Mouse (Mus musculus) heart, postnatal 14 days (tissue): ENCODE data around the gene Scoc. TPM values are rescaled to one million over a fixed set of nuclear protein-coding genes. Genes with fewer than 3 reads are reported as not detected.

Experiments
- DNase-seq, 2 experiments: peaks; one replicate each; pipeline ENCODE4 v3.0.0; 2021 to 2022
- intact Hi-C: fragments of 180-260 bp; cut with DNase I; formaldehyde crosslinking; loops from one replicate; pipeline ENCODE4 v1.15.1; 2025
- total RNA-seq, 2 experiments: library from RNA; stranded (reverse); gene quantifications; 2 replicates each; pipeline ENCODE4 v1.2.3; 2021

The Scoc gene
- total RNA-seq, 2 experiments from 2014 or later = 39.6 to 44.3 TPM

DNA sequence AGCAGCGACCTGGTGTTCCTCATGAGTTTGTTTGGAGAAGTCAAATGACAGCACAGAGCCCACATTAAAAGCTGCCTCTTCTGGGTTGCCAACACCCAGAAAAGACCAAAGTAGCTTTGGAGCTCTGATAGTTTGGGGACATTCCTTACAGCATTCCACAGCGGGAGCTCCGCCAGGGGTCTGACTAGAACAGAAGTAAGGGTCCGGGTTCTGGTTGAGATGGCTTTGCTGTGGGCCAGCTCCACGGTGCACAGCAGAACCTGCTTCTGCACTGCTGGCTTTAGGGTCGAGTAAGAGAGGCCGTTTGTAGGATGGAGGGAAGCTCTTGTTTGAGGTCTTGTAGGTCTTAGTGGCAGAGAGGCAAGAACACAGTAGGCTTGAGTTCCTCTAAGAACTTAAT, 49.7 kb downstream of the Scoc start:
- intact Hi-C loops = loop anchor here (10.0 kb wide), 1 partner anchor 304 kb away; no protein-coding TSS in a partner anchor
- DNase-seq = no peak

DNA sequence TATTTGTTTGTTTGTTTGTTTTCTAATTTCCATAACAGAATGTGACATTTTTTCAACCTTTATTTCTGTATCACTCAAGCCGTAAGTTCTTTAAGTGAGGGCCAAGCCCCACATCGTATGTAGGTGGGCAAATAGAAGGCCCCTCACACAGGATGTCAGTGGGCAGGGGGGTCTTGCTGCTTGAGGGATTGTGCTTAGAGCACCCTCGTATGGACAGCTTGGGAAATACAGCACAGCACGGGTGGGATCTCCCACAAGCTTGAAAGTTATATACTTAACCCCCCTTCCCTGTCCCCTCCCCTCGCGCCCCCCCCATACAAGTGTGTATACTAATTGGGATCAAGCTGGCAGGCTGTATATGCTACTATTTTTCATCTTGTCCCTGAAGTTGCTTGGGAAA, 51.4 kb downstream of the Scoc start:
- intact Hi-C loops = loop anchor here (10.0 kb wide), 1 partner anchor 302 kb away; no protein-coding TSS in a partner anchor
- no peak for DNase-seq

GRCm38 (mm10) chr8:83405548-83405947, 52.6 kb downstream of the Scoc start:
- no peak for DNase-seq
- intact Hi-C loops = loop anchor here (10.0 kb wide), 1 partner anchor 301 kb away; no protein-coding TSS in a partner anchor

DNA sequence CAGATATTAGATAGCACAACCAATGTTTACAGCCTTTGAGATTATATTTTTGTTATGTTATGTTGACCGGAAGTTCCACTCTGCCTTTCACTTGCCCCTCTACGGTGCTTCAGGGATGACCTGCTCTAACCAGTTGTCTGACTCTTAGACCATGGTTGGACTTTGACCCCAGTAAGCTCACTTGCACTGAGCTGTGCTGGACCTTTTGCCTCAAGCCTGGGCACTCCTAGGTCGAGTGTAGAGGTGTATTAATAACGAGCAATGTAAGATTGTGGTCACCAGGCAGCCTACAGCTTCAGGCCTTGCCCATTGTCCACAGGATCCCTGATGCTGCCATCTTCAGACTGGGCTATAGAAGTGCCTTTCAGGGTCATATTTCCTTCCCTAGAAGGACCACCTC, 60.5 kb downstream of the Scoc start:
- intact Hi-C loops = no loop called here
- no peak for DNase-seq

DNA sequence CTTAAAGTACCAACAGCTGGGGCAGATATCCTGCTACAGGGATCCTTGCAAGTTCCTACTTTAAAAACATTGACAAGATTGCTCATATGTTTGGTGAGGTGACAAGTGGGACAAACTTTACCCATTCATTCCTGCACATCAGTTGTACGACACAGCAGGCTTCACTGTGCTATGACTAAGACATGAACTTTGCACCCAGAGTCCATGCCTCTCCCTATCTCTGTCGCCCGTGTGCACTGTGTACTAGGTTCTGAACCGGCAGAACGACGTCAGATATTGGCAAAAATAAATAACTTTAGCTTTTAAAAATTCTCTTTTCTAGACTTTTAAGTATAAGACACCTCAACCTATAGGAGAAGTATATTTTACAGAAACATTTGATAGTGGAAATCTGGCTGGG, 61.5 kb downstream of the Scoc start:
- no peak for DNase-seq
- intact Hi-C loops = no loop called here

DNA sequence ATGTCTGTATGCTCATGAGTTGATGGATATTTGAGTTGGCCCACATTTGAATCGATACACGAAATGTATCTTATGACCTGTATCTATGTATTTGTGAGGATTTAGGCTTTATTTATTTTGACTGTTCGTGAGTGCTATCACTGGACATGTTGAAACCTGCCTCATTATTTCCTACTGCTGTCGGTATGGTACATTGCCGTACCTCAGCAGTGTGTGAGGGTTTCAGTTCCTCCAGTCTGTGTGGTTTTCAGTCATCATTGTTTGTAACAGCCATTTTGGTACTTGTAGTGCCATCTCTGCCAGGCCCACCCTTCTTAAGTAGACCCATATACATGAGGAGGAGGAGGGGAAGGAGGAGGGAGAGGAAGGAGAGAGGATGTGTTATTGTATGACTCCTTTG, 63.9 kb downstream of the Scoc start:
- no peak for DNase-seq
- intact Hi-C loops = no loop called here

DNA sequence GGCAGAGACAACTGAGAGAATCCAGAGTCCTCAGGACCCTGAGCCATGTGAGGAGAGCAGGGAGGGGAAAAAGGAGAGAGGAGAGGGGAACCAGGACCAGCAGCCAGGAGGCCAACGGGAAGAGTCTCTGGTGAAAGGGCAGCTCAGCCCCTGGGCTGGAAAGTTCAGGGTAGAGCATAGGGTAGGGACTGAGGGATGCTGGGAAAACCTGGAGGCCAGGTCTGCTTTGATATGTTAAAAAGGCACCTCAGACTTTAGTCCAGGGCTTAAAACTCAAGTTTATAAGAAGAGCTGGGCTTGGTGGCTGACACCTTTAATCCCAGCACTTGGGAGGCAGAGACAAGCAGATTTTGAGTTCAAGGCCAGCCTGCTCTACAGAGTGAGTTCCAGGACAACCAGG, 65.7 kb downstream of the Scoc start:
- intact Hi-C loops = no loop called here
- DNase-seq = no peak

- intact Hi-C loops = no loop called here
- no peak for DNase-seq
These were observed 68.0 kb downstream of the Scoc start for GRCm38 (mm10) chr8:83390006-83390701.

DNA sequence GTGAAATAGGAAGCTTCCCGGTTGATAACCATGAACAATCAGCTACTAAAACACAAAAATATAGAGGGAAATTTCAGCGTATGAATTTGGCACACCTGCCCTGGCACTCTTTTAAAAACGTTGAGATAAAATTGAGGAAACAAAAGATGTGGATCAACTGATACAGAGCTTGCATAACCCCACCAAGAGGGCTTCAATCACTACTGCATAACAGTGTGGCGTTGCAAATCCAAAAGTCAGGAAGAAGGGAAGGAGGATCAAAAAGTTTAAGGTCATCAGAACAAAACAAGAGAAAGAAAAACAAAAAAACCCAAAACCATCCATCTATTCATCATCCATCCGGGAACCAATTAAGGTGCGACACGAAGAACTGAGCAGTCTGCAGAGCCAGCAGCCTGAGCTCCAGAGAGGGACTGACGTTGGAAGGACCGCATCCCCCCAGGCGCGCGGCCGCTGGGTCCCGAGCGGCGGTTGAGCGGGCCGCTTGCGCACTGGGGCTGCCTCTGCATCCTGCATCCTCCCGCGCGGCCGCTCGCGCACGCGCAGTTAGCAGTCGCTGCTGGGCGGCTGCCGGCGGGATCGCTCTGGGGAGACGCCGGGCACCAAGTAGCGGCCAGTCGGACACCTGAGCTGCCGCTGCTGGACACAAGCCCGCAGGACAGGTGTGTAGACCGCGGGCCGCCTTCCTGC, 68.7 kb downstream of the Scoc start, which contains the start of gene Clgn:
Gene Clgn (plus strand): TSS at position 552 of the 690 bp plus-strand sequence.
- DNase-seq = peak; percentile 60 to 61
- intact Hi-C loops = no loop called here

DNA sequence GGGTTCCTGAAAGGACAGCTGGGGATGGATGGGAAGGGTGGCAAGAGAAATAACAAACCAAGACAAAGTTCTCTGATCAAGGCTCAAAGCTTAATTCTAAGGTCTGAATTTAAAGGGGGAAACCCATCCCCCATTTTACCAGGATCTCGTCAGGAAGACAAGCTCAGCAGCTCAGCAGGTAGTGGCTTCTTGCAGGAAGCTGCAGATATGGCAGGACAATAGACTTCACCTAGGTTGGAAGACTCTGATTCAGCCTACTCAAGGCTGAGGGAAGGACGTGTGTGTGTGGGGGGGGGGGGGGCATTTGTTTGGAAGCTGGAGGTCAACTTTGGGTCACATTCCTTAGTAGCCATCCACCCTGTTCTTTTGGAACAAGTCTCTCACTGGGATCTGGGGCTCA, 75.3 kb downstream of the Scoc start:
- no peak for DNase-seq
- intact Hi-C loops = no loop called here

GRCm38 (mm10) chr8:83381016-83381415, 77.2 kb downstream of the Scoc start:
- no peak for DNase-seq
- intact Hi-C loops = no loop called here

DNA sequence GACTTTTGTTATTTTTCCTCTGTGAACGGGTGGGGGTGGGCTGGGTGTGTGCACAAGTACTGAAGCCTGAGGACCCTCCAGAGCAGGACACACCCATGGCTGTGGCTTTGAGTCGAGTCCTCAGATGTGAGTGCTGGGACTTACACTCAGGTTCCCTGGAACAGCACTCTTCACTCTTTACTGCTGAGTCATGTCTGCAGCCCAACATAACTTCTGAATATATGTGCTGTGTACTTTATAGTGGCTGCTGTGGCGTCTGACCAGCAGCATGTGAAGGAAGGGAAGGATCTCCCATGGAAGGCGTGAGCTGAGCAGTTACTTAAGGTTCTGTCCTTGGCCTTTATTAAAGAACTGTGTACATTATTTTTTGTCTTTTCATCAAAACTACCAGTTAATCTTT, 78.0 kb downstream of the Scoc start:
- intact Hi-C loops = no loop called here
- no peak for DNase-seq

Other genes with a start within 250 kb of the Scoc start
- 10 to 100 TPM in 1 of 2 experiments, under 1 TPM in 1; 0.78 to 77.9 TPM for gene Ucp1, start 168.0 kb downstream of the Scoc start, total RNA-seq
- 1 to 10 TPM; 7.6 to 8.6 TPM for gene Elmod2, start 125.9 kb downstream of the Scoc start, total RNA-seq
- gene Mgat4d, start 109.9 kb downstream of the Scoc start, total RNA-seq = not detected
- gene Clgn, start 68.5 kb downstream of the Scoc start, total RNA-seq = not detected
- not detected for gene Olfr370, start 77.4 kb upstream of the Scoc start, total RNA-seq
- gene Ndufb7, start 108.3 kb upstream of the Scoc start, total RNA-seq = 100 to 1,000 TPM; 675 to 683 TPM
- gene Tecr, start 149.6 kb upstream of the Scoc start, total RNA-seq = 100 to 1,000 TPM; 184 to 210 TPM
- 10 to 100 TPM; 13.9 to 18.2 TPM for gene Dnajb1, start 149.8 kb upstream of the Scoc start, total RNA-seq
- gene Gipc1, start 194.3 kb upstream of the Scoc start, total RNA-seq = 10 to 100 TPM; 34.1 to 34.6 TPM
- gene Ptger1, start 208.3 kb upstream of the Scoc start, total RNA-seq = under 1 TPM; 0.44 to 0.53 TPM
- 10 to 100 TPM; 60.5 to 61.1 TPM for gene Pkn1, start 240.8 kb upstream of the Scoc start, total RNA-seq